Mouse (Mus musculus) kidney, adult 9 months (tissue): ENCODE measurements around the gene Grip1.
"Not testable (repeated sequence)": the region's sequence is repeated elsewhere in the genome, so short reads cannot be mapped to it uniquely, and the experiment has no call there.

ENCODE experiments used
- DNase-seq: peaks from one replicate; pipeline ENCODE4 v3.0.0; 2022

Grip1 gene

DNA sequence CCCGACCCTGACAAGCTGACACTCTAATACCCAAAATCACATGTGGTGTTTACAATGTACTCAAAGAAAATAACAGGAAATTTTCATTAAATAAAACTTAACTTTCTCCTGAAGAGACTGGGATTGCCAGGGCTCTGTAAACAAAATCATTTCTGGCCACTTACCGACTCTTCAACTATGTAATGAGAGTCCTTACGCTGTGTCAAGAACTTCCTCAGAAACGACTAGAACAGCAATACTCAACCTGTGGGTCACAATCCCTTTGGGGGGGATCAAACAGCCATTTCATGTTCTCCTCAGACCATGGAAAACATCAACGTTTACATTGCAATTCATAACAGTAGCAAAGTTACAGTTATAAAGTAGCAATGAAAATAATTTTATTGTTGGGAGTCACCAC, 643.9 kb downstream of the Grip1 start:
- DNase-seq: no peak

DNA sequence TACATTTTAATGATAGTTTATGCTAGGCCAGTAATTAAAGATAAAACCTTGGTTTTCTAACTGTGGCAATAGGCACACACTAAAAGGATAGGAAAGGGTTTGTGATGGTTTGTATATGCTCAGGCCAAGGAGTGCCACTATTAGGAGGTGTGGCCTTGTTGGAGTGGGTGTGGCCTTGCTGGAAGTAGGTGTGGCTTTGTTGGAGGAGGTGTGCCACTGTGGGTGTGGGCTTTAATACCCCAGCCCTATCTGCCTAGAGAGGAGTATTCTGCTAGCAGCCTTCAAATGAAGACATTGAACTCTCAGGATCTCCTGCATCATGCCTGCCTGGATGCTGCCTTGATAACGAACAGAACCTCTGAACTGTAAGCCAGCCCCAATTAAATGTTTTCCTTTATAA, 647.2 kb downstream of the Grip1 start:
- DNase-seq: no peak

DNA sequence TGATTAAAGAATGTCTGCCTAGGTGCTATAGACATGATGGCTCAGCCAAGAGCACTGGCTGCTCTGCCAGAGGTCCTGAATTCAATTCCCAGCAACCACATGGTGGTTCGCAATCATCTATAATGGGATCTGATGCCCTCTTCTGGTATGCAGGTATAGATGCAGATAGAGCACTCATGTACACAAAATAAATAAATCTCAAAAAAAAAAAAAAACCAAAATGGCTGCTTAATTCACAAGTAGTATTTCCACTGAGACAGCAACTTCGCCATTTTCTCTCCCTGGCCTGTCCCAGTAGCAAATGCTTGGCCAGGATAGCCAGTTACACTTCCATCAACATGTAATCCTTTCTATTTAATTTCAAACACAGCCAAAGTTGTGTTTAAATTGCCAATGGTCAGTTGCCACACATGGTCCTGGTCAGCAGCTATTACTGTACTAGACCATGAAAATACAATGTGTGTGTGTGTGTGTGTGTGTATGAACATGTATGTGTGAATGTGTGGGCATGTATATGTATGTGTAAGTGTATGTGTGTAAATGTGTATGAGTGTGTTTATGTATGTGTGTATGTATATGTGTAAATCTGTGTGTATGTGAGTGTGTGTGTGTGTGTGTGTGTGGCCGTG, 658.2 kb downstream of the Grip1 start:
- DNase-seq: no peak

DNA sequence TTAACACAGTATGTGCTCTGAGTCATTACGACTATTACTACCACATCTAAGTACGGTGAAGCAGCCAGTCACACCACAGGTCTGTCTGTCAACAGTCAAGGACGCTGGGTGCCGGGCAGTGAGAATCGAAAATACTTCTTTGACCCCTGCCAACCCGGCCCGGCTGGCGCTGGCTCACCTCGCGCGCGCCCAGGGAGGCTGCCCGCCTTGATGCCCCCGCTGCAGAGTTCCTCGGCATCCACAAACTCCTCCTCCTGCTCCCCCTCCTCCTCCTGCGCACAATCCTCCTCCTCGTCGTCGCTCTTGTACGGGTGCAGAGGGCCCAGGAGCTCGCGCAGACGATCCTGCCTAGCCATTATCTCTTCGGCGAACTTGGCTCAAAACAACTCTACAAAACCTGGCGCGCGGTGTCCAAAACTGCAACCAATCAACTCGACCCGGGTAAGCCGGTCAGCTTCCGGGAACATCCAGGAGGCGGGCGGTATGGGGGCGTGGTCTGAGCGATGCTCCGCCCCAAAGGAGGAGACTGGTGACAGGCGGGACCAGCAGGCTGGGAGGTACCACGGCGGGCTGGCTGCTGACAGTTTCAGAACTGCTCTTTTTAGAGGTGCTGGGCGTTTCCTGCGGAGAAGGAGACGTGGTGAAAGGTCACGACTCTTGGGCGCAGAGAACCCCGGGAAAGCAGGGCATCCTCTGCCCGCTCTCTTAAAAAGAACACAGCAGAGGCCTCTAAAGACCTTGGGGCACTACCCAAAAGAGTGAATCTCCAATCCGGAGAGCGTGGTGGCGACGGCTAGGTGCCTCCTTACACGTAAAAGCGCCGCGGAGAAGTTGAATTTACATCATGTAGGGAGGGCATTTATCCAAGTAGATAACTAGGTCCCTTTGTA, 659.1 kb downstream of the Grip1 start, which contains the start of gene Helb:
Gene Helb, minus strand, starts transcription at position 481 of the 890 bp plus-strand sequence.
- peak; percentile 99 for DNase-seq

DNA sequence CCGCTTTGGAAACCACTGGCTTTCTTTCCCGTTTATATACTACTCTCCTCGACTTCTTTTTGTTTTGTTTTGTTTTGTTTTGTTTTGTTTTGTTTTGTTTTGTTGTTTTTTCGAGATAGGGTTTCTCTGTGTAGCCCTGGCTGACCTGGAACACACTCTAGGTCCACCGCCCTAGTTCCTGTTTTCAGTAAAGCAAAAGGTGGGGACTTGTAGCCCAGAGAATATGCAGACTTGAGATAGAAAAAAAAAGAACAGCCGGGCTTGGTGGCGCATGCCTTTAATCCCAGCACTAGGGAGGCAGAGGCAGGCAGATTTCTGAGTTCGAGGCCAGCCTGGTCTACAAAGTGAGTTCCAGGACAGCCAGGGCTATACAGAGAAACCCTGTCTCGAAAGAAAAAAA, 659.9 kb downstream of the Grip1 start:
- DNase-seq: not testable (repeated sequence)

DNA sequence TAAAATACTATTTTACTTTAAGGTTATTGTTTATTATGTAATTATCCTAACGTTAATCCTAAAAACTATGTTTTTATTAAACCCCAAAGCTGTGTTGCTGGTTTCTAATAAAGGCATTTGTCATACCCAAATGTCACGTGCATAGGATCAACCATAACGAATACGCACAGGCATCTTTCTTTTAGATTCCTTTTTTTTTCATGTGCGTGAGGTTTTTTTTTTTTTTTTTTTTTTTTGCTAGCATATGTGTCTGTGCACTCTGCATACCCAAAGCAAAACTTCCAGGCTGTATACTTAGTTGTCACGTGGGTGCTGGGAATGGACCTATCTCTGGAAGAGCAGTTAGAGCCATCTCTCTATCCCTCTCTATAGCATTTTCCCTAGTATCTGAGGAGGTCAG, 660.4 kb downstream of the Grip1 start:
- DNase-seq: no peak

DNA sequence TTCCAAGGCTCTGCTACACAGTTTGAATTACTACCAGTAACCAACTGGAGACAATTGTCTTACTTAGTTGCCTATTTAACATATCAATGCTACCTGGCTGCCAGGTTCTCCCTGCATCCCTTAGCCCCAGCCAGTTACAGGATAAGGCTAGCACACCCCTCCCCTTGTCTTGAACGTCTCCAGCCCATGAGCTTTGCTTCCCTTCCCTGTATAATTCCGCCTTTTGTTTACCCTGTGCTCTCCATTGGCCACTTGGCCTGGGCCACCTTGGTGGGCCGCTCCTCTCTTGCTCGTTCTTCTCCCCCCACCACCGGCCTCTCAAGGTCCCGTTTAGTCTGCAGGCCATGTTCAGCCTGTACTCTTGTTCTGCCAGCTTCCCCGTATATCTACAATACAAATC, 660.9 kb downstream of the Grip1 start:
- DNase-seq: no peak

DNA sequence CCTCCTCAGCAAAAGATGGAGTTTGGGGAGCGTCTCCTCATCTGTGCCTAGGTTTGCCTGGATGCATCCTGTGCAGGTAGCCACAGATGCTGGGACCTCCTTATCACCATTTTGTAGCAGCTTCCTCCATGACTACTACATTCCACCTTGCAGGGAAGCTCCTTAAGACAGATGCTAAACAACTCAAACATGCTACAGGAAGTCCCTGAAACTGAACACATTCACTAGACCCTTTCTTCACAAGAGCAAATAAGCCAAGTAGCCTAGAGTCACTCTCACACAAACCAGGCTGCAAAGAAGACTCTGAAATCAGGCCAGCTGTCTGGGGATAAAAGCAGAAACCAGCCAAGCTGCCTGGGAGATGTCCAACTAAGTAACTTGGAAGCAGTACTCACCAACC, 661.6 kb downstream of the Grip1 start:
- DNase-seq: no peak

DNA sequence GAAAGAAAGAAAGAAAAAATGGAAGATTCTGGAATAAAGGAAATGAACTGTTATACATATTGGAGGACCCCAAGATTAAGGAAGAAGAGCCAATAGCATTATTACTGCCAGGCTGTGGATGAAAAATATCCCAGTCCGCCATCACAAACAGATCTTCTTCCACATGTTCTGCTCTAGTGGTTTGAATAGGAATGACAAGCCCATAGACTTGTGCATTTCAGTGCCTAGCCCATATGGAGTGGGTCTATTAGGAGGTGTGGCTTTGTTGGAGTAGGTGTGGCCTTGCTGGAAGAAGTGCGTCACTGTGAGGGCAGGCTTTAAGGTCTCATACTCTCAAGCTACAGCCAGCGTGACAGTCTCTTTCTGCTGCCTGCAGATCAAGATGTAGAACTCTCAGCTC, 670.1 kb downstream of the Grip1 start:
- DNase-seq: no peak

DNA sequence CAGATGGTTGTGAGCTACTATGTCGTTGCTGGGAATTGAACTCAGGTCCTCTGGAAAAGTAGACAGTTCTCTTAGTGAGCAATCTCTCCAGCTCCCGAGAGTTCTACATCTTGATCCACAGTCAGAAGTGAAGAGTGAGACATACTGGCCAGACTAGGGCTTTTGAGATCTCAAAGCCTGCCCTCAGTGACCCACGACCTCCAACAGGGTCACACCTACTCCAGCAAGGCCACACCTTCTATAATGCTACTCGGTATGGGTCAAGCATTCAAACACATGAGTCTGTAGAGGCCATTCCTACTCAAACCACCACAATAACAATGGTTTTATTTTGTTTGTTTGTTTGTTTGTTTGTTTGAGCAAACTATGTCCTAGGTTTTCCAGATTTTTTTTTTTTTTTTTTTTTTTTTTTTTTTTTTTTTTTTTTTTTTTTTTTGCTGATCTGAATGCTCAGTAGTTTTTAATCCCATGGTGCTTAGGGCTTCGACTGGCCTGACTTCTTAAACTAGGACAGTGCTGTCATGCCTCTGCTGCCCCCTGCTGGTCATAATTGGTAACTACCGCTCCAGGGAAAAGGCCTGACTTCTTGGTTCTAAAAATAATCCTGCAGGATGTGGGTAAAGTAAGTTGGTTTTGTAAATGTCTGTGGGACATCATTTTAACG, 671.3 kb downstream of the Grip1 start:
- DNase-seq: peak; percentile 90

DNA sequence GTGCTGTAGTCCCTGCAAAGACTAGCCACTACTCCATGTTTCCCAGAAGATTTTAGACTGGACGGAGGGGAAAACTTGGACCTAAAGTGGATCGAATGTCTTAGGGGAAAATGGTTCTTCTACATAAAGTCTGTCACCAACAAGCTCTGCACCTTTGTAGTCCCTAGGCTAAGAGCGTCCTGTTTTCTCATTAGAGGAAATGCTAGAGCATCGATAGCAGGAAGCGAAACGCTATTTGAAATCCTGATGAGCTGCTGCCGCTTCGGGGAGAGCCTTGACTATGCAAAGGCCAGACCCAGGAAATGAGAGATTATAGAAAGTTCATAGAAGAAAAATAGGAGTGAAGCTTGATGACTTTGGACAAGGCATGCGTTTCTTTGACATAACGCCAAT, 671.8 kb downstream of the Grip1 start:
- no peak for DNase-seq

DNA sequence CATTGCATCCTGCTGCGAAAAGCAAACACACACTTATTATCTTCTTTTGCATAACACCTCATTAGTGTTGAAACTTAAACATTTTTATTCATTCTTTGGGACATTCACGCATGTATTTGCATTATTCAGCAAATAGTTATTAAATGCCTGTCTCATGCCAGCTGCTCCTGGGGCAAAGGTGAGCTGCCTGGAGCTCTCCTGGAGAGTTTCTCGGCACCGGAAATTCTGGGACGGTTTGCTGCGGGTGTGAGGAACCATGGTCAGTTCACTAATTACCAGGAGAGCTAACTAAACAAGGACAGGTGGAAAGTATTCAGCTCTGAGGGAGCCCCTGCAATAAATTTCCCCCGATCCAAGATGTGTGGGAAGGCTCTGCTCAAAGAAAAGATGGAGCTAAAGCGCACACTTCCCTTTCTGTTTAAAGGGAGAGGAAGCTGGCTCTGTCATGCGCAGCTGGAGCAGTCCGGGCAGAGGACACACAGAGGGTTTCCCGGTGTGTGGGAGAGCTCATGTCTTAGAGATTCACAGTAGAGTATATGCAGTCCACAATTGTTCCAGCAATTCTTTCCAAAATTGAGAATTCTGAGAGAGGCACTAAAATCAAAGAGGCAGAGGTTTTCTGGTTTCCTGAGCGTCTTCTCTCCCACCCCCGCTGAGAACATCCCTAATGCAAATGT, 675.1 kb downstream of the Grip1 start:
- DNase-seq: peak; percentile 72

DNA sequence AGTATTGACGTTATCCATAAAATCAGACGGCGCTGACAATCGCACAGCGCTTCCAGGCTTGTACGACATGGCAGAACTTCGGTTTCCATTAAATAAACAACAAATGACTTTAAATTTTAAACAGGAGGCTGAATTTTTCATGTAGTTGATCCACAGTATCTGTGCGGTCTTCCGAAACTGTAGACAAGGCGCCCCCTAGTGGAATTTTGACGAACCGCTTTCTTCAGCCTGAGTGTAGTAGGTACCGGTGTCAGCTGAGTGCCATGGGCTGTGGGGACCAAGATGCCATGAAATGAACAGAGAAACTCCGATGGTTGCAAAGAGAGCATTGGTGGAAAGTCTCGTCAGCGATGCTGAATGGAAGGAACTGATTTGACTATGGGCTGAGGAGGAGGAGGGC, 677.0 kb downstream of the Grip1 start:
- peak; percentile 69 for DNase-seq

DNA sequence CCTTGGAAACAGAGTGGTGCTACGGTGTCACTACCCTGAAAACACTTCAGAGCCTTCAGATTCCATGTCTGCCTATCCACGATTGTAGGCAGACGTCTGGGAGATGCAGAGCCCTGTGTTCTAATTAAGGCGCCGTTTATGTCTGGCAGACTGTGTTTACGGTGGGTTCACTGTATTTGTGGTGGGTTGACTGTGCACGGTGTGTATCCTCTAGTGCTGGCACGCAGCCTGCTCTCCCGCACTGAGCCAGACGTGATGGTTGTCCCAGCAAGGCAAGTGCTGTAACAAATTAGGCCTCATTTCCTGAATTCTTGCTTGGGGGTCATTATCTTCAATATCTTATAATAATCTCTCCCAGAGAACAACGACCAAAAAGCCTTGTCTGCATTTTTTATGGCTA, 680.1 kb downstream of the Grip1 start:
- no peak for DNase-seq

DNA sequence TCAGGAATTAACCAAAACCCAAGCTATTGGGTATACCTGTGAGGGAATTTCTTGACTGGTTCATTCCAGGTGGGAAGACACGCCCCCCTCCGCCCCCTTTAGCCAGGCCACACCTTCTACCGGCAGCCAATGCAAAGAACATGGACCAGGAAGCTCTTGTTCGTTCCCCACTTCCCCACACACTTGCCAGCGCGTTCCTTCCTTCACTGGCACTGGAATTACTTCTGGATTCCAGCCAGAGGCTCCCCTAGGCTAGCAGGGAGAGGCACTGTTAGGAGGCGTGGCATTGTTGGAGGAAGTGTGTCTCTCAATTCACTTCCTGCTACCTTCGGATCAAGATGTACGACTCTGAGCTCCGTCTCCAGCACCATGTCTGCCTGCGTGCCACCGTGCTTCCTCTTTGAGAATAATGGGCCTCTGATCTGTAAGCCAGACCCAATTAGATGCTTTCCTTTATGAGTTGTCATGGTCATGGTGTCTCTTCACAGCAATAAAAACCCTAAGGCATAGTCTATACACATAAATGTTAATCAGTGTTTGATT, 682.5 kb downstream of the Grip1 start:
- DNase-seq: no peak
